Mouse (Mus musculus) embryonic facial prominence, embryonic 12.5 days (tissue): ENCODE data around the gene Snrpa. TPM values are rescaled to one million over a fixed set of nuclear protein-coding genes. Genes with fewer than 3 reads are reported as not detected.
A peak's percentile ranks its signal among the peaks of the same experiment; 100 is the strongest.

Experiments
- ATAC-seq: fragments of 200-750 bp; cut with Nextera tagmentation; 2 replicates; pipeline ENCODE4 v1.8.0; 2017; ENCODE audit not compliant: insufficient number of reproducible peaks, insufficient read depth, low FRiP score, low TSS enrichment
- H3K27ac ChIP-seq: fragments of 300-500 bp; sonication (generic); 2 replicates; pipeline ENCODE4 v1.5.1; 2016; ENCODE audit warnings: mild to moderate bottlenecking
- H3K27me3 ChIP-seq: fragments of 300-500 bp; sonication (generic); 2 replicates; pipeline ENCODE4 v1.6.1; 2016; ENCODE audit warnings: mild to moderate bottlenecking, moderate library complexity
- H3K36me3 ChIP-seq: fragments of 300-500 bp; sonication (generic); 2 replicates; pipeline ENCODE4 v1.6.1; 2016; ENCODE audit warnings: mild to moderate bottlenecking
- H3K4me1 ChIP-seq: fragments of 300-500 bp; sonication (generic); 2 replicates; pipeline ENCODE4 v1.6.1; 2016
- H3K4me2 ChIP-seq: fragments of 300-500 bp; sonication (generic); replicated peaks from 2 replicates; pipeline ENCODE4 v1.6.1; 2016; ENCODE audit warnings: mild to moderate bottlenecking, moderate library complexity
- H3K4me3 ChIP-seq: fragments of 300-500 bp; sonication (generic); 2 replicates; pipeline ENCODE4 v1.5.1; 2016; ENCODE audit warnings: mild to moderate bottlenecking
- H3K9ac ChIP-seq: fragments of 300-500 bp; sonication (generic); 2 replicates; pipeline ENCODE4 v1.6.1; 2016; ENCODE audit warnings: mild to moderate bottlenecking, moderate library complexity
- H3K9me3 ChIP-seq: fragments of 300-500 bp; sonication (generic); 2 replicates; pipeline ENCODE4 v1.6.1; 2016; ENCODE audit warnings: mild to moderate bottlenecking, moderate library complexity
- WGBS: fragments of 180-500 bp; shearing (Covaris S2); methylation state at CpG from one replicate; pipeline ENCODE4 v1.1.7; 2016; 5-methylcytosine and 5-hydroxymethylcytosine counted together
- polyA plus RNA-seq: library from polyadenylated mRNA; unstranded; fragments of >200 nt; fragmentation: Nextera tagmentation; extraction: Ambion mirVana; gene quantifications from 2 replicates; pipeline ENCODE4 v1.2.1, GENCODE M21; 2016

The Snrpa gene
- polyA plus RNA-seq, 1 experiment from 2014 or later = 293 TPM

- Histone ChIP-seq H3K27ac (no peak overlapping the region), H3K4me2 (no peak overlapping the region), H3K4me1 (peaks cover 19% of the 10 kb centered on the region), H3K9ac (no peak overlapping the region), H3K4me3 (no peak overlapping the region), H3K9me3 (no peaks in the 10 kb centered on the region), H3K27me3 (no peaks in the 10 kb centered on the region), H3K36me3 (peaks cover 27% of the 10 kb centered on the region)
- no peak for ATAC-seq
- 89% methylated on average over 8 of the region's 8 CpGs for WGBS
Measured at GRCm38 (mm10) chr7:27197634-27198033, 1.6 kb upstream of the Snrpa start.

GRCm38 (mm10) chr7:27197136-27197535 lies 1.1 kb upstream of the Snrpa start:
- no peak overlapping the region for H3K4me3 ChIP-seq
- WGBS = 74% methylated on average over 3 of the region's 3 CpGs
- no peak overlapping the region for H3K27ac ChIP-seq
- no peaks in the 10 kb centered on the region for H3K9me3 ChIP-seq
- H3K4me2 ChIP-seq = peak overlapping the region; percentile 57; the same call in 1 of the 2 replicates
- ATAC-seq = no peak
- no peaks in the 10 kb centered on the region for H3K27me3 ChIP-seq
- peaks cover 27% of the 10 kb centered on the region for H3K36me3 ChIP-seq
- no peak overlapping the region for H3K9ac ChIP-seq
- H3K4me1 ChIP-seq = peaks cover 19% of the 10 kb centered on the region

- peaks cover 53% of the 10 kb centered on the region for H3K36me3 ChIP-seq
- H3K4me2 ChIP-seq = peak overlapping the region; percentile 11; the same call in 1 of the 2 replicates
- no peak overlapping the region for H3K27ac ChIP-seq
- H3K9ac ChIP-seq = peak overlapping the region; percentile 33; the same call in 1 of the 2 replicates
- no peak for ATAC-seq
- no peaks in the 10 kb centered on the region for H3K27me3 ChIP-seq
- 83% methylated on average over 4 of the region's 4 CpGs for WGBS
- H3K9me3 ChIP-seq = no peaks in the 10 kb centered on the region
- H3K4me3 ChIP-seq = no peak overlapping the region
- peaks cover 19% of the 10 kb centered on the region for H3K4me1 ChIP-seq
Measured at GRCm38 (mm10) chr7:27193731-27194130, 2.3 kb downstream of the Snrpa start.

GRCm38 (mm10) chr7:27192434-27192833 lies 3.6 kb downstream of the Snrpa start:
- Histone ChIP-seq H3K27me3 (no peaks in the 10 kb centered on the region), H3K4me1 (peaks cover 19% of the 10 kb centered on the region), H3K27ac (no peak overlapping the region), H3K9ac (no peak overlapping the region), H3K4me2 (no peak overlapping the region), H3K9me3 (no peaks in the 10 kb centered on the region), H3K36me3 (peaks cover 66% of the 10 kb centered on the region), H3K4me3 (no peak overlapping the region)
- ATAC-seq = no peak
- WGBS = 93% methylated on average over 5 of the region's 5 CpGs

GRCm38 (mm10) chr7:27189271-27189931 lies 6.7 kb downstream of the Snrpa start:
- 93% methylated on average over 10 of the region's 10 CpGs for WGBS
- Histone ChIP-seq H3K4me1 (peaks cover 6% of the 10 kb centered on the region), H3K9me3 (no peaks in the 10 kb centered on the region), H3K4me3 (no peak overlapping the region), H3K27me3 (no peaks in the 10 kb centered on the region), H3K27ac (no peak overlapping the region), H3K4me2 (no peak overlapping the region), H3K9ac (no peak overlapping the region), H3K36me3 (peaks cover 96% of the 10 kb centered on the region)
- ATAC-seq = no peak

GRCm38 (mm10) chr7:27185986-27186385 lies 10.1 kb downstream of the Snrpa start:
- no peaks in the 10 kb centered on the region for H3K9me3 ChIP-seq
- H3K4me1 ChIP-seq = no peaks in the 10 kb centered on the region
- H3K27ac ChIP-seq = no peak overlapping the region
- no peak overlapping the region for H3K4me2 ChIP-seq
- no peak for ATAC-seq
- no peaks in the 10 kb centered on the region for H3K27me3 ChIP-seq
- 94% methylated on average over 5 of the region's 5 CpGs for WGBS
- no peak overlapping the region for H3K9ac ChIP-seq
- H3K4me3 ChIP-seq = no peak overlapping the region
- peaks cover 73% of the 10 kb centered on the region for H3K36me3 ChIP-seq

- Histone ChIP-seq H3K36me3 (peaks cover 62% of the 10 kb centered on the region), H3K27me3 (no peaks in the 10 kb centered on the region), H3K4me3 (no peak overlapping the region), H3K9ac (no peak overlapping the region), H3K4me1 (no peaks in the 10 kb centered on the region), H3K27ac (no peak overlapping the region), H3K4me2 (no peak overlapping the region), H3K9me3 (no peaks in the 10 kb centered on the region)
- ATAC-seq = no peak
- WGBS = 58% methylated on average over 3 of the region's 3 CpGs
Measured at GRCm38 (mm10) chr7:27184964-27185363, 11.1 kb downstream of the Snrpa start.

GRCm38 (mm10) chr7:27182498-27182897 lies 13.6 kb downstream of the Snrpa start:
- Histone ChIP-seq H3K9me3 (no peaks in the 10 kb centered on the region), H3K4me3 (no peak overlapping the region), H3K4me2 (no peak overlapping the region), H3K27ac (no peak overlapping the region), H3K4me1 (peaks cover 10% of the 10 kb centered on the region; the same call in 1 of the 2 replicates), H3K9ac (no peak overlapping the region), H3K27me3 (no peaks in the 10 kb centered on the region), H3K36me3 (peaks cover 38% of the 10 kb centered on the region)
- WGBS = 79% methylated on average over 1 of the region's 1 CpGs
- no peak for ATAC-seq

GRCm38 (mm10) chr7:27180837-27181695 lies 15.0 kb downstream of the Snrpa start, which contains the start of the genes Gm21983 and Mia:
Gene Gm21983 (minus strand): TSS chr7:27181086.
Gene Mia (minus strand): TSS chr7:27181157.
- Histone ChIP-seq H3K4me3 (peak within 1 kb of the TSS; percentile 60), H3K9ac (no peak within 1 kb of the TSS), H3K27ac (peak within 1 kb of the TSS; percentile 78), H3K9me3 (no peaks in the 10 kb centered on the region), H3K36me3 (peaks cover 24% of the 10 kb centered on the region), H3K27me3 (no peaks in the 10 kb centered on the region), H3K4me2 (peak within 1 kb of the TSS; percentile 47), H3K4me1 (peaks cover 10% of the 10 kb centered on the region; the same call in 1 of the 2 replicates)
- WGBS = 64% methylated on average over 14 of the region's 14 CpGs
- ATAC-seq = no peak

GRCm38 (mm10) chr7:27180036-27180435 lies 16.0 kb downstream of the Snrpa start:
- no peak for ATAC-seq
- peaks cover 10% of the 10 kb centered on the region; the same call in 1 of the 2 replicates for H3K4me1 ChIP-seq
- 77% methylated on average over 5 of the region's 5 CpGs for WGBS
- H3K9me3 ChIP-seq = no peaks in the 10 kb centered on the region
- H3K9ac ChIP-seq = no peak overlapping the region
- H3K4me2 ChIP-seq = peak overlapping the region; percentile 47
- 0 out of 2 replicates have a peak overlapping the region, but pooled peaks have one; percentile 78 for H3K27ac ChIP-seq
- peak overlapping the region; percentile 60 for H3K4me3 ChIP-seq
- no peaks in the 10 kb centered on the region for H3K27me3 ChIP-seq
- peaks cover 13% of the 10 kb centered on the region for H3K36me3 ChIP-seq

GRCm38 (mm10) chr7:27179217-27179918 lies 16.7 kb downstream of the Snrpa start:
- Histone ChIP-seq H3K9me3 (no peaks in the 10 kb centered on the region), H3K36me3 (peaks cover 10% of the 10 kb centered on the region; the same call in 1 of the 2 replicates), H3K27ac (peak overlapping the region; percentile 71), H3K4me2 (peak overlapping the region; percentile 47), H3K27me3 (no peaks in the 10 kb centered on the region), H3K4me1 (peaks cover 10% of the 10 kb centered on the region; the same call in 1 of the 2 replicates), H3K4me3 (peak overlapping the region; percentile 60), H3K9ac (peak overlapping the region; percentile 5; the same call in 1 of the 2 replicates)
- ATAC-seq = no peak
- WGBS = 49% methylated on average over 16 of the region's 16 CpGs
